Comparison of ENCODE assay signal across 21 mouse cellular contexts in genomic region chr2:49602791-49603349, GRCm38 (mm10). TPM values are rescaled to one million over a fixed set of nuclear protein-coding genes. Genes with fewer than 3 reads are reported as not detected.
DNase-seq lines count a peak whose midpoint lies in the region; ATAC-seq and TF ChIP-seq lines count a peak whose summit lies in the region.
"Had no signal": no experiment of that assay in that cellular context is flagged by ENCODE, and none has a peak within 500 bp of the region (broad histone marks: within the 10 kb centered on the region; RNA-seq: fewer than 3 reads in every experiment).

No protein-coding gene starts in this region.

- peak overlapping the region; percentile 88 for H3K27ac ChIP-seq in forebrain, embryonic 13.5 days
- H3K27ac ChIP-seq in midbrain, embryonic 15.5 days: 0 out of 2 replicates have a peak overlapping the region, but pooled peaks have one; percentile 38
- H3K27ac ChIP-seq: embryonic facial prominence, embryonic 15.5 days; limb, embryonic 15.5 days; liver, embryonic 15.5 days; neural tube, embryonic 12.5 days had no signal

- H3K9ac ChIP-seq in forebrain, embryonic 13.5 days: no peak overlapping the region
- H3K9ac ChIP-seq in midbrain, embryonic 15.5 days: no peak overlapping the region
- H3K9ac ChIP-seq: embryonic facial prominence, embryonic 15.5 days; limb, embryonic 15.5 days; liver, embryonic 15.5 days; neural tube, embryonic 12.5 days had no signal

- DNase-seq in heart, adult 11 months: peak; percentile 15
- DNase-seq in heart, postnatal 36 days: no peak
- peak; percentile 92 for DNase-seq in brain, embryonic 14.5 days (ENCODE audit: low read depth)
- DNase-seq in left cerebral cortex, adult 11 months (ENCODE audit: low spot score): no peak
- DNase-seq in B cell, adult 2 months: no peak
- DNase-seq in yolk sac, embryonic 10.5 days (ENCODE audit: low spot score): no peak
- DNase-seq: cerebellum, adult 8-10 months; heart, postnatal 10 days; kidney, adult 11 months; kidney, postnatal 10 days; lung, postnatal 10 days; thymus, postnatal 14 days had no signal

- H3K36me3 ChIP-seq in forebrain, embryonic 13.5 days (ENCODE audit: poor library complexity, severe bottlenecking): no peaks in the 10 kb centered on the region
- H3K36me3 ChIP-seq in midbrain, embryonic 15.5 days (replicated peaks): no peaks in the 10 kb centered on the region
- H3K36me3 ChIP-seq: embryonic facial prominence, embryonic 15.5 days; limb, embryonic 15.5 days; liver, embryonic 15.5 days; neural tube, embryonic 12.5 days had no signal

- no peak for TF ChIP-seq POLR2A in brain, embryonic 14.5 days (IDR thresholded peaks at IDR 0.05; ENCODE audit: borderline replicate concordance, extremely low read depth, insufficient read depth, insufficient read length, poor library complexity, severe bottlenecking)

- peak; percentile 80 for ATAC-seq in forebrain, embryonic 13.5 days
- peak; percentile 56; the same call in 1 of the 2 replicates for ATAC-seq in midbrain, embryonic 15.5 days (replicated peaks)

- TF ChIP-seq CTCF in brain, embryonic 14.5 days (IDR thresholded peaks at IDR 0.05; ENCODE audit: borderline replicate concordance, extremely low read depth, insufficient read depth, insufficient read length): no peak

- intact Hi-C loops in heart, postnatal 36 days (cut with DNase I): no loop called here

- H3K9me3 ChIP-seq in forebrain, embryonic 13.5 days (replicated peaks): 0 out of 2 replicates have a peak, but pooled peaks cover 5% of the 10 kb centered on the region
- H3K9me3 ChIP-seq in midbrain, embryonic 15.5 days: no peaks in the 10 kb centered on the region
- H3K9me3 ChIP-seq: embryonic facial prominence, embryonic 15.5 days; limb, embryonic 15.5 days; liver, embryonic 15.5 days; neural tube, embryonic 12.5 days had no signal

- no peak overlapping the region for H3K4me2 ChIP-seq in forebrain, embryonic 13.5 days
- no peak overlapping the region for H3K4me2 ChIP-seq in midbrain, embryonic 15.5 days
- H3K4me2 ChIP-seq: embryonic facial prominence, embryonic 15.5 days; heart, embryonic 11.5 days; limb, embryonic 15.5 days; liver, embryonic 15.5 days; neural tube, embryonic 12.5 days had no signal

- H3K4me1 ChIP-seq in forebrain, embryonic 13.5 days: peaks cover 38% of the 10 kb centered on the region
- H3K4me1 ChIP-seq in midbrain, embryonic 15.5 days: peaks cover 5% of the 10 kb centered on the region; the same call in 1 of the 2 replicates
- H3K4me1 ChIP-seq: liver, embryonic 15.5 days had no signal

- no peaks in the 10 kb centered on the region for H3K27me3 ChIP-seq in forebrain, embryonic 13.5 days
- no peaks in the 10 kb centered on the region for H3K27me3 ChIP-seq in midbrain, embryonic 15.5 days (replicated peaks)
- H3K27me3 ChIP-seq: CH12.LX; embryonic facial prominence, embryonic 15.5 days; limb, embryonic 15.5 days; liver, embryonic 15.5 days; neural tube, embryonic 12.5 days had no signal

- H3K4me3 ChIP-seq in forebrain, embryonic 13.5 days: no peak overlapping the region
- no peak overlapping the region for H3K4me3 ChIP-seq in midbrain, embryonic 15.5 days
- H3K4me3 ChIP-seq: embryonic facial prominence, embryonic 15.5 days; limb, embryonic 15.5 days; liver, embryonic 15.5 days; neural tube, embryonic 12.5 days had no signal

- 15% methylated on average over 4 of the region's 4 CpGs for WGBS in forebrain, embryonic 13.5 days
- 68% methylated on average over 4 of the region's 4 CpGs for WGBS in midbrain, embryonic 15.5 days

RNA-seq across cellular contexts. Expression of gene Kif5c, which starts 16.2 kb away (rescaled TPM):
- total RNA-seq in heart, postnatal 36 days (2021): 1 to 10 TPM in 1 of 2 experiments, under 1 TPM in 1; 0.24 to 1.1 TPM
- polyA plus RNA-seq in brain, embryonic 14.5 days (2012; rRNA removed): 123 and 253 TPM in 2 replicates
- polyA plus RNA-seq in forebrain, embryonic 13.5 days (2015; fragmentation: Nextera tagmentation; extraction: Ambion mirVana): 129 and 139 TPM in 2 replicates
- polyA plus RNA-seq in midbrain, embryonic 15.5 days (2015; fragmentation: Nextera tagmentation; extraction: Ambion mirVana): 205 and 215 TPM in 2 replicates
- total RNA-seq: megakaryocyte progenitor cell, adult 5-6 weeks had no signal

Comparison
In these comparisons a context has a peak if more than half of its experiments do, and no peak if none do; other contexts are left out.
1. DNase-seq: peak in heart, adult 11 months (single experiment) and brain, embryonic 14.5 days (single experiment); none in heart, postnatal 36 days (0 of 2), left cerebral cortex, adult 11 months (single experiment), B cell, adult 2 months (0 of 2) and yolk sac, embryonic 10.5 days (single experiment).